Mouse (Mus musculus): ENCODE data around the gene Urb2. TPM values are rescaled to one million over a fixed set of nuclear protein-coding genes. Genes with fewer than 3 reads are reported as not detected.
"Not testable (repeated sequence)": the region's sequence is repeated elsewhere in the genome, so short reads cannot be mapped to it uniquely, and the experiment has no call there.

Urb2 gene
- polyA plus RNA-seq, 1 experiment from 2014 or later, result 6.7 TPM

GRCm38 (mm10) chr8:124020439-124021236, 670 bp upstream of the Urb2 start:
- DNase-seq (ENCODE audit: low spot score), result peak; percentile 84
- Histone ChIP-seq H3K4me2 (ENCODE audit: low read depth, low read length) (peak overlapping the region; percentile 57), H3K9me3 (replicated peaks; ENCODE audit: control insufficient read depth, low read length) (no peaks in the 10 kb centered on the region), H3K27me3 (ENCODE audit: control insufficient read depth, insufficient read depth, low read length) (no peaks in the 10 kb centered on the region), H3K4me3 (ENCODE audit: low read depth, low read length) (peak overlapping the region; percentile 79), H3K9ac (replicated peaks; ENCODE audit: low read length) (peak overlapping the region; percentile 80), H3K27ac (replicated peaks; ENCODE audit: low read depth, low read length) (peak overlapping the region; percentile 85), H3K4me1 (ENCODE audit: control insufficient read depth, insufficient read depth, low read length) (0 out of 2 replicates have a peak, but pooled peaks cover 3% of the 10 kb centered on the region), H3K36me3 (replicated peaks; ENCODE audit: control insufficient read depth, insufficient read depth, low read depth, low read length) (no peaks in the 10 kb centered on the region; the same call in 1 of the 2 replicates)
- WGBS, result under 1% methylated on average over 39 of the region's 87 CpGs
- ATAC-seq (replicated peaks; ENCODE audit: insufficient number of reproducible peaks, low FRiP score, low TSS enrichment, low read depth), result peak; percentile 85

GRCm38 (mm10) chr8:124026265-124026664, 5.0 kb downstream of the Urb2 start:
- H3K4me2 ChIP-seq (ENCODE audit: low read depth, low read length); H3K27me3 ChIP-seq (ENCODE audit: control insufficient read depth, insufficient read depth, low read length); H3K9me3 ChIP-seq (replicated peaks; ENCODE audit: control insufficient read depth, low read length); H3K4me1 ChIP-seq (ENCODE audit: control insufficient read depth, insufficient read depth, low read length); H3K27ac ChIP-seq (replicated peaks; ENCODE audit: low read depth, low read length); H3K4me3 ChIP-seq (ENCODE audit: low read depth, low read length); DNase-seq (ENCODE audit: low spot score); H3K9ac ChIP-seq (replicated peaks; ENCODE audit: low read length); ATAC-seq (replicated peaks; ENCODE audit: insufficient number of reproducible peaks, low FRiP score, low TSS enrichment, low read depth): not testable (repeated sequence)
- WGBS, result 83% methylated on average over 2 of the region's 2 CpGs
- H3K36me3 ChIP-seq (replicated peaks; ENCODE audit: control insufficient read depth, insufficient read depth, low read depth, low read length), result peaks cover 14% of the 10 kb centered on the region

GRCm38 (mm10) chr8:124027831-124028230, 6.5 kb downstream of the Urb2 start:
- Histone ChIP-seq H3K36me3 (replicated peaks; ENCODE audit: control insufficient read depth, insufficient read depth, low read depth, low read length) (peaks cover 16% of the 10 kb centered on the region), H3K27me3 (ENCODE audit: control insufficient read depth, insufficient read depth, low read length) (no peaks in the 10 kb centered on the region), H3K4me1 (ENCODE audit: control insufficient read depth, insufficient read depth, low read length) (no peaks in the 10 kb centered on the region), H3K4me3 (ENCODE audit: low read depth, low read length) (no peak overlapping the region), H3K4me2 (ENCODE audit: low read depth, low read length) (no peak overlapping the region), H3K9me3 (replicated peaks; ENCODE audit: control insufficient read depth, low read length) (no peaks in the 10 kb centered on the region), H3K27ac (replicated peaks; ENCODE audit: low read depth, low read length) (no peak overlapping the region), H3K9ac (replicated peaks; ENCODE audit: low read length) (no peak overlapping the region)
- ATAC-seq (replicated peaks; ENCODE audit: insufficient number of reproducible peaks, low FRiP score, low TSS enrichment, low read depth), result no peak
- 89% methylated on average over 6 of the region's 6 CpGs for WGBS
- DNase-seq (ENCODE audit: low spot score), result no peak

- no peaks in the 10 kb centered on the region for H3K27me3 ChIP-seq (ENCODE audit: control insufficient read depth, insufficient read depth, low read length)
These were observed 12.1 kb downstream of the Urb2 start for GRCm38 (mm10) chr8:124033400-124033799.

GRCm38 (mm10) chr8:124038121-124038520, 16.8 kb downstream of the Urb2 start:
- H3K4me1 ChIP-seq (ENCODE audit: control insufficient read depth, insufficient read depth, low read length), result no peaks in the 10 kb centered on the region
- no peak overlapping the region for H3K4me2 ChIP-seq (ENCODE audit: low read depth, low read length)
- H3K9me3 ChIP-seq (replicated peaks; ENCODE audit: control insufficient read depth, low read length), result no peaks in the 10 kb centered on the region
- H3K9ac ChIP-seq (replicated peaks; ENCODE audit: low read length), result no peak overlapping the region
- H3K27ac ChIP-seq (replicated peaks; ENCODE audit: low read depth, low read length), result no peak overlapping the region
- no peak overlapping the region for H3K4me3 ChIP-seq (ENCODE audit: low read depth, low read length)
- no peaks in the 10 kb centered on the region for H3K27me3 ChIP-seq (ENCODE audit: control insufficient read depth, insufficient read depth, low read length)
- peaks cover 3% of the 10 kb centered on the region; the same call in 1 of the 2 replicates for H3K36me3 ChIP-seq (replicated peaks; ENCODE audit: control insufficient read depth, insufficient read depth, low read depth, low read length)
- 90% methylated on average over 7 of the region's 7 CpGs for WGBS
- DNase-seq (ENCODE audit: low spot score), result no peak
- ATAC-seq (replicated peaks; ENCODE audit: insufficient number of reproducible peaks, low FRiP score, low TSS enrichment, low read depth), result no peak

More at GRCm38 (mm10) chr8:124033400-124033799, 12.1 kb downstream of the Urb2 start:
- Histone ChIP-seq H3K4me2 (ENCODE audit: low read depth, low read length) (no peak overlapping the region), H3K27ac (replicated peaks; ENCODE audit: low read depth, low read length) (no peak overlapping the region), H3K36me3 (replicated peaks; ENCODE audit: control insufficient read depth, insufficient read depth, low read depth, low read length) (peaks cover 19% of the 10 kb centered on the region), H3K9me3 (replicated peaks; ENCODE audit: control insufficient read depth, low read length) (no peaks in the 10 kb centered on the region), H3K9ac (replicated peaks; ENCODE audit: low read length) (no peak overlapping the region), H3K4me3 (ENCODE audit: low read depth, low read length) (no peak overlapping the region), H3K4me1 (ENCODE audit: control insufficient read depth, insufficient read depth, low read length) (no peaks in the 10 kb centered on the region)
- no peak for DNase-seq (ENCODE audit: low spot score)
- WGBS, result 65% methylated on average over 5 of the region's 5 CpGs
- ATAC-seq (replicated peaks; ENCODE audit: insufficient number of reproducible peaks, low FRiP score, low TSS enrichment, low read depth), result no peak

GRCm38 (mm10) chr8:124039351-124039750, 18.0 kb downstream of the Urb2 start:
- ATAC-seq (replicated peaks; ENCODE audit: insufficient number of reproducible peaks, low FRiP score, low TSS enrichment, low read depth), result no peak
- WGBS, result 40% methylated on average over 4 of the region's 4 CpGs

GRCm38 (mm10) chr8:124042201-124042600, 20.9 kb downstream of the Urb2 start:
- DNase-seq (ENCODE audit: low spot score) (no peak), ATAC-seq (replicated peaks; ENCODE audit: insufficient number of reproducible peaks, low FRiP score, low TSS enrichment, low read depth) (no peak)
- no peak overlapping the region for H3K4me2 ChIP-seq (ENCODE audit: low read depth, low read length)
- no peaks in the 10 kb centered on the region for H3K9me3 ChIP-seq (replicated peaks; ENCODE audit: control insufficient read depth, low read length)
- no peak overlapping the region for H3K9ac ChIP-seq (replicated peaks; ENCODE audit: low read length)
- no peak overlapping the region for H3K4me3 ChIP-seq (ENCODE audit: low read depth, low read length)
- peaks cover 3% of the 10 kb centered on the region; the same call in 1 of the 2 replicates for H3K36me3 ChIP-seq (replicated peaks; ENCODE audit: control insufficient read depth, insufficient read depth, low read depth, low read length)
- H3K4me1 ChIP-seq (ENCODE audit: control insufficient read depth, insufficient read depth, low read length), result no peaks in the 10 kb centered on the region
- no peak overlapping the region for H3K27ac ChIP-seq (replicated peaks; ENCODE audit: low read depth, low read length)
- WGBS, result 67% methylated on average over 1 of the region's 1 CpGs
- H3K27me3 ChIP-seq (ENCODE audit: control insufficient read depth, insufficient read depth, low read length), result no peaks in the 10 kb centered on the region

More at GRCm38 (mm10) chr8:124039351-124039750, 18.0 kb downstream of the Urb2 start:
- peak; percentile 52 for DNase-seq (ENCODE audit: low spot score)
- Histone ChIP-seq H3K9ac (replicated peaks; ENCODE audit: low read length) (no peak overlapping the region), H3K27me3 (ENCODE audit: control insufficient read depth, insufficient read depth, low read length) (no peaks in the 10 kb centered on the region), H3K4me1 (ENCODE audit: control insufficient read depth, insufficient read depth, low read length) (no peaks in the 10 kb centered on the region), H3K4me3 (ENCODE audit: low read depth, low read length) (no peak overlapping the region), H3K4me2 (ENCODE audit: low read depth, low read length) (no peak overlapping the region), H3K27ac (replicated peaks; ENCODE audit: low read depth, low read length) (no peak overlapping the region), H3K9me3 (replicated peaks; ENCODE audit: control insufficient read depth, low read length) (no peaks in the 10 kb centered on the region), H3K36me3 (replicated peaks; ENCODE audit: control insufficient read depth, insufficient read depth, low read depth, low read length) (peaks cover 3% of the 10 kb centered on the region; the same call in 1 of the 2 replicates)

- Histone ChIP-seq H3K4me1 (ENCODE audit: control insufficient read depth, insufficient read depth, low read length) (no peaks in the 10 kb centered on the region), H3K4me3 (ENCODE audit: low read depth, low read length) (no peak overlapping the region), H3K36me3 (replicated peaks; ENCODE audit: control insufficient read depth, insufficient read depth, low read depth, low read length) (no peaks in the 10 kb centered on the region), H3K9ac (replicated peaks; ENCODE audit: low read length) (no peak overlapping the region), H3K4me2 (ENCODE audit: low read depth, low read length) (no peak overlapping the region), H3K27ac (replicated peaks; ENCODE audit: low read depth, low read length) (no peak overlapping the region), H3K27me3 (ENCODE audit: control insufficient read depth, insufficient read depth, low read length) (no peaks in the 10 kb centered on the region), H3K9me3 (replicated peaks; ENCODE audit: control insufficient read depth, low read length) (no peaks in the 10 kb centered on the region)
- DNase-seq (ENCODE audit: low spot score), result no peak
- ATAC-seq (replicated peaks; ENCODE audit: insufficient number of reproducible peaks, low FRiP score, low TSS enrichment, low read depth), result no peak
- 97% methylated on average over 5 of the region's 5 CpGs for WGBS
These were observed 23.1 kb downstream of the Urb2 start for GRCm38 (mm10) chr8:124044421-124044820.
